Mouse (Mus musculus): ENCODE measurements around the gene Pmfbp1. TPM values are rescaled to one million over a fixed set of nuclear protein-coding genes. Genes with fewer than 3 reads are reported as not detected.

The Pmfbp1 gene
- polyA plus RNA-seq (2012; rRNA removed; ENCODE audit: low replicate concordance): 0.04 and 0.05 TPM in 2 replicates

GRCm38 (mm10) chr8:109493727-109494126, at the start of gene Pmfbp1:
Pmfbp1 (plus strand) TSS chr8:109494027.

GRCm38 (mm10) chr8:109565498-109566333, 71.9 kb downstream of the Pmfbp1 start, which contains the start of the genes Dhx38 and Txnl4b:
Dhx38 (minus strand) TSS chr8:109565861.
Txnl4b (plus strand) TSS chr8:109565892.

GRCm38 (mm10) chr8:109578900-109579301, 85.1 kb downstream of the Pmfbp1 start, which contains the start of gene Hp:
Hp (minus strand) TSS chr8:109579172.

Other genes with a start within 250 kb of the Pmfbp1 start
- gene Dhx38, start 71.8 kb downstream of the Pmfbp1 start, polyA plus RNA-seq (2012; rRNA removed; ENCODE audit: low replicate concordance): 14.8 and 24.9 TPM in 2 replicates
- gene Txnl4b, start 71.9 kb downstream of the Pmfbp1 start, polyA plus RNA-seq (2012; rRNA removed; ENCODE audit: low replicate concordance): 8.8 and 10.8 TPM in 2 replicates
- 528 and 3,384 TPM in 2 replicates for gene Hp, start 85.1 kb downstream of the Pmfbp1 start, polyA plus RNA-seq (2012; rRNA removed; ENCODE audit: low replicate concordance)
- 26.3 and 41.7 TPM in 2 replicates for gene Dhodh, start 114.6 kb downstream of the Pmfbp1 start, polyA plus RNA-seq (2012; rRNA removed; ENCODE audit: low replicate concordance)
- gene Pkd1l3, start 120.5 kb downstream of the Pmfbp1 start, polyA plus RNA-seq (2012; rRNA removed; ENCODE audit: low replicate concordance): 0.13 TPM in 2 replicates
- 53.4 and 62.6 TPM in 2 replicates for gene Ist1, start 199.2 kb downstream of the Pmfbp1 start, polyA plus RNA-seq (2012; rRNA removed; ENCODE audit: low replicate concordance)
- gene Zfp821, start 211.5 kb downstream of the Pmfbp1 start, polyA plus RNA-seq (2012; rRNA removed; ENCODE audit: low replicate concordance): 6.0 and 13.0 TPM in 2 replicates
- 13.4 and 20.6 TPM in 2 replicates for gene Atxn1l, start 243.7 kb downstream of the Pmfbp1 start, polyA plus RNA-seq (2012; rRNA removed; ENCODE audit: low replicate concordance)

Data from subcutaneous adipose tissue, adult 2 months (tissue).